Mouse (Mus musculus): ENCODE results near the gene Rad9b. TPM values are rescaled to one million over a fixed set of nuclear protein-coding genes. Genes with fewer than 3 reads are reported as not detected.

Rad9b gene
- polyA plus RNA-seq (2015; fragmentation: Nextera tagmentation; extraction: Ambion mirVana): 4.6 and 5.2 TPM in 2 replicates

GRCm38 (mm10) chr5:122353807-122354491, at the start of gene Rad9b, which contains the start of gene Vps29:
Rad9b (minus strand) TSS chr5:122354233.
Vps29 (plus strand) TSS chr5:122354369.

DNA sequence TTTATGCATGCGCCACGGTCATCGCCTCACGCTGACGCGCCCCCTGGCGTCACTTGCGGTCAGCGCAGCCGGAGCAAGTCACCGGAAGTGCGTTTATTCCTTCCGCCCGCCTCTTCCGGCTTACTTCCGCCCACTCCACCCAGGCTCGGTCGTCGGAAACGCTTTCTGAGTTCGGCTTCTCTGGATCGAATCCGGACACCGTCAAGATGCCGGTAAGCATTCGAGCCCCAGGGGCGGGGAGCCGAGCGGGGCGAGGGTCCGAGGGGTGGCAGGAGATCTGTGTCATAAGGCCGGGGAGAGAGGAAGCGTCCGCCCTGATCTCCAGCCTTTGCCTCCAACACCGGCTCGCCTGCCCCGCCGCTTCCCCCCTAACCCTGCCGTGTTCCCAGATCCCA, 37.8 kb upstream of the Rad9b start, which contains the start of gene Arpc3:
TSS of gene Arpc3 (plus strand) at position 93 of the 395 bp plus-strand sequence.

GRCm38 (mm10) chr5:122372192-122372769, 18.2 kb upstream of the Rad9b start, which contains the start of gene Fam216a:
Fam216a (minus strand) TSS chr5:122372364.

GRCm38 (mm10) chr5:122371591-122372191, 17.7 kb upstream of the Rad9b start, which contains the start of gene Gpn3:
Gpn3 (plus strand) TSS chr5:122371876.

DNA sequence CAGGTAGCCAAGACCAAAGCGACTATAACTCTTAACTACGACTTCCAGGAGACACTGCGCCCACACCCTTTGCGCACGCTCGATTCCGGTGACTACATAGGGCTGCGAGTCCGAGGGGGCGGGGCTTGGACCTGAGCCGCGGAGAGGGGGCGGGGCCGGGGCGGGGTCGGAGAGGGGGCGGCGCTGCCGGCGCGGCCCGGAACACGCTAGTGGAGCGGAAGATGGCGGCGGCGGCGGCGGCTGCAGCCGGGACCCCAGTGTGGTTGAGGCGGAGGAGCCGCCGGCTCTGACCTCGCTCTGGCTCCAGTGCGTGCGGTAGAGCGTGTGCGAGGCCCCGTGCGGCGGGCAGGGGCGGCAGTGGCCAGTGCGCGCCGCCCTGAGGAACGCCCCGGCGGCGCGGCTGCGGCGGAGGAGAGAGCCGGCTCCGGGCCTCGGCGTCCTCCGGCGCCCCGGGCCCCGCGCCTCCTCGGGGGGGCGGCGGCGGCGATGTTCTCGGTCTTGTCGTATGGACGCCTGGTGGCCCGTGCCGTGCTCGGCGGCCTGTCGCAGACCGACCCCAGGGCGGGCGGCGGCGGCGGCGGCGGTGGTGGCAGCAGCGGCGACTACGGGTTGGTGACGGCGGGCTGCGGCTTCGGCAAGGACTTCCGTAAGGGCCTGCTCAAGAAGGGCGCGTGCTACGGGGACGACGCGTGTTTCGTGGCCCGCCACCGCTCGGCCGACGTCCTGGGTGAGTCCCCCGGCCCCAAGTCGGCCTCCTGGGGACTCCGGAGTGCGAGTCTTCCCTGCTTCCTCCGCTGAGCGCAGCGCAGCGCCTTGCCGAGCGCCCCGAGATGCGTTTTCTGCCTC, 69.6 kb downstream of the Rad9b start, which contains the start of gene Pptc7:
TSS of gene Pptc7 (plus strand) at position 183 of the 846 bp plus-strand sequence.

Other genes starting within 250 kb of the Rad9b start
- 1.8 and 1.9 TPM in 2 replicates for gene Ccdc63, start 213.4 kb downstream of the Rad9b start, polyA plus RNA-seq (2015; fragmentation: Nextera tagmentation; extraction: Ambion mirVana)
- gene Ppp1cc, start 196.0 kb downstream of the Rad9b start, polyA plus RNA-seq (2015; fragmentation: Nextera tagmentation; extraction: Ambion mirVana): 197 and 200 TPM in 2 replicates
- 6.1 and 10.5 TPM in 2 replicates for gene Hvcn1, start 147.4 kb downstream of the Rad9b start, polyA plus RNA-seq (2015; fragmentation: Nextera tagmentation; extraction: Ambion mirVana)
- gene Tctn1, start 89.8 kb downstream of the Rad9b start, polyA plus RNA-seq (2015; fragmentation: Nextera tagmentation; extraction: Ambion mirVana): 2.7 and 4.1 TPM in 2 replicates
- 5.1 and 7.0 TPM in 2 replicates for gene Pptc7, start 69.9 kb downstream of the Rad9b start, polyA plus RNA-seq (2015; fragmentation: Nextera tagmentation; extraction: Ambion mirVana)
- 118 and 123 TPM in 2 replicates for gene Vps29, start 136 bp upstream of the Rad9b start, polyA plus RNA-seq (2015; fragmentation: Nextera tagmentation; extraction: Ambion mirVana)
- 58.0 and 67.6 TPM in 2 replicates for gene Gpn3, start 17.6 kb upstream of the Rad9b start, polyA plus RNA-seq (2015; fragmentation: Nextera tagmentation; extraction: Ambion mirVana)
- gene Fam216a, start 18.1 kb upstream of the Rad9b start, polyA plus RNA-seq (2015; fragmentation: Nextera tagmentation; extraction: Ambion mirVana): 30.1 and 32.6 TPM in 2 replicates
- 147 and 149 TPM in 2 replicates for gene Arpc3, start 37.6 kb upstream of the Rad9b start, polyA plus RNA-seq (2015; fragmentation: Nextera tagmentation; extraction: Ambion mirVana)
- gene Anapc7, start 67.5 kb upstream of the Rad9b start, polyA plus RNA-seq (2015; fragmentation: Nextera tagmentation; extraction: Ambion mirVana): 22.4 and 22.7 TPM in 2 replicates
- 16.0 and 17.2 TPM in 2 replicates for gene Atp2a2, start 148.0 kb upstream of the Rad9b start, polyA plus RNA-seq (2015; fragmentation: Nextera tagmentation; extraction: Ambion mirVana)

Data from spleen, postnatal 0 days (tissue).